Mouse (Mus musculus) midbrain, postnatal 0 days (tissue): ENCODE data around the gene Gab1. TPM values are rescaled to one million over a fixed set of nuclear protein-coding genes. Genes with fewer than 3 reads are reported as not detected.

Source experiments
- ATAC-seq: fragments of 200-750 bp; cut with Nextera tagmentation; 2 replicates; pipeline ENCODE4 v1.8.0; 2017; ENCODE audit warnings: moderate number of reproducible peaks, mild to moderate bottlenecking, moderate TSS enrichment, moderate library complexity; ENCODE audit not compliant: low FRiP score
- DNase-seq: peaks from one replicate; pipeline ENCODE4 v3.0.0-alpha.2; 2015; ENCODE audit warnings: low spot score
- H3K27ac ChIP-seq: fragments of 300-500 bp; sonication (generic); 2 replicates; pipeline ENCODE4 v1.5.1; 2014; ENCODE audit warnings: low read depth, mild to moderate bottlenecking, low read length, mixed read lengths
- H3K27me3 ChIP-seq: fragments of 300-500 bp; sonication (generic); 2 replicates; pipeline ENCODE4 v1.6.1; 2014; ENCODE audit warnings: low read length, control low read depth, mixed read lengths; ENCODE audit not compliant: insufficient read depth
- H3K36me3 ChIP-seq: fragments of 300-500 bp; sonication (generic); 2 replicates; pipeline ENCODE4 v1.6.1; 2014; ENCODE audit warnings: low read length, control low read depth, mixed read lengths; ENCODE audit not compliant: insufficient read depth
- H3K4me1 ChIP-seq: fragments of 300-500 bp; sonication (generic); 2 replicates; pipeline ENCODE4 v1.6.1; 2014; ENCODE audit warnings: mild to moderate bottlenecking, control low read depth, antibody characterized with exemption, low read length, mixed read lengths; ENCODE audit not compliant: insufficient read depth
- H3K4me2 ChIP-seq: fragments of 300-500 bp; sonication (generic); 2 replicates; pipeline ENCODE4 v1.6.1; 2014; ENCODE audit warnings: low read depth, mild to moderate bottlenecking, low read length, mixed read lengths; ENCODE audit not compliant: poor library complexity, severe bottlenecking
- H3K4me3 ChIP-seq: fragments of 300-500 bp; sonication (generic); 2 replicates; pipeline ENCODE4 v1.5.1; 2014; ENCODE audit warnings: low read depth, mild to moderate bottlenecking, low read length, moderate library complexity
- H3K9ac ChIP-seq: fragments of 300-500 bp; sonication (generic); replicated peaks from 2 replicates; pipeline ENCODE4 v1.6.1; 2014; ENCODE audit warnings: mild to moderate bottlenecking, low read length, moderate library complexity, mixed read lengths; ENCODE audit not compliant: poor library complexity, severe bottlenecking
- H3K9me3 ChIP-seq: fragments of 300-500 bp; sonication (generic); 2 replicates; pipeline ENCODE4 v1.6.1; 2016; ENCODE audit warnings: low read length, control low read depth
- CTCF ChIP-seq: IDR thresholded peaks from 2 replicates; pipeline ENCODE4 v1.5.1; 2016; ENCODE audit warnings: antibody characterized with exemption, mild to moderate bottlenecking
- WGBS: fragments of 180-500 bp; shearing (Covaris S2); extraction: QIAGEN DNeasy Blood & Tissue Kit; methylation state at CpG from one replicate; pipeline ENCODE4 v1.1.7; 2014; 5-methylcytosine and 5-hydroxymethylcytosine counted together
- polyA plus RNA-seq: library from polyadenylated mRNA; unstranded; fragments of >200 nt; fragmentation: Nextera tagmentation; extraction: Ambion mirVana; gene quantifications from 2 replicates; pipeline ENCODE4 v1.2.1, GENCODE M21; 2015
- total RNA-seq: library from RNA; depleted of rRNA; stranded (reverse); fragments of >200 nt; gene quantifications from 2 replicates; pipeline ENCODE4 v1.2.3, GENCODE M21; 2014

Gab1 gene
- total and polyA plus RNA-seq, 2 experiments from 2014 or later: 8.7 to 20.5 TPM

- no peak overlapping the region for H3K4me2 ChIP-seq
- H3K27me3 ChIP-seq: no peaks in the 10 kb centered on the region
- H3K4me1 ChIP-seq: peaks cover 6% of the 10 kb centered on the region; the same call in 1 of the 2 replicates
- no peak for TF ChIP-seq CTCF
- no peak for DNase-seq
- WGBS: 93% methylated on average over 5 of the region's 5 CpGs
- H3K4me3 ChIP-seq: no peak overlapping the region
- H3K9me3 ChIP-seq: no peaks in the 10 kb centered on the region
- no peak for ATAC-seq
- H3K9ac ChIP-seq: no peak overlapping the region
- H3K27ac ChIP-seq: no peak overlapping the region
- H3K36me3 ChIP-seq: no peaks in the 10 kb centered on the region
These were observed 48.3 kb downstream of the Gab1 start for GRCm38 (mm10) chr8:80831876-80832524.

- H3K9me3 ChIP-seq: no peaks in the 10 kb centered on the region
- no peaks in the 10 kb centered on the region for H3K27me3 ChIP-seq
- H3K4me2 ChIP-seq: no peak overlapping the region
- no peak overlapping the region for H3K9ac ChIP-seq
- no peak for TF ChIP-seq CTCF
- ATAC-seq (peak; percentile 63), DNase-seq (peak; percentile 54)
- H3K27ac ChIP-seq: peak overlapping the region; percentile 4
- peaks cover 6% of the 10 kb centered on the region; the same call in 1 of the 2 replicates for H3K4me1 ChIP-seq
- no peak overlapping the region for H3K4me3 ChIP-seq
- H3K36me3 ChIP-seq: no peaks in the 10 kb centered on the region
- 65% methylated on average over 11 of the region's 11 CpGs for WGBS
These were observed 49.4 kb downstream of the Gab1 start for GRCm38 (mm10) chr8:80830724-80831566.

GRCm38 (mm10) chr8:80830141-80830540 lies 50.2 kb downstream of the Gab1 start:
- no peak for TF ChIP-seq CTCF
- H3K4me1 ChIP-seq: peaks cover 6% of the 10 kb centered on the region; the same call in 1 of the 2 replicates
- H3K9me3 ChIP-seq: no peaks in the 10 kb centered on the region
- no peaks in the 10 kb centered on the region for H3K27me3 ChIP-seq
- H3K9ac ChIP-seq: no peak overlapping the region
- H3K27ac ChIP-seq: peak overlapping the region; percentile 21; the same call in 1 of the 2 replicates
- WGBS: 50% methylated on average over 7 of the region's 7 CpGs
- ATAC-seq: no peak
- H3K4me2 ChIP-seq: no peak overlapping the region
- no peak overlapping the region for H3K4me3 ChIP-seq
- no peak for DNase-seq
- no peaks in the 10 kb centered on the region for H3K36me3 ChIP-seq

- ATAC-seq (no peak), DNase-seq (peak; percentile 50)
- WGBS: 88% methylated on average over 7 of the region's 7 CpGs
- Histone ChIP-seq H3K4me1 (peaks cover 6% of the 10 kb centered on the region; the same call in 1 of the 2 replicates), H3K4me3 (no peak overlapping the region), H3K36me3 (no peaks in the 10 kb centered on the region), H3K9me3 (no peaks in the 10 kb centered on the region), H3K27me3 (no peaks in the 10 kb centered on the region), H3K4me2 (no peak overlapping the region), H3K27ac (no peak overlapping the region), H3K9ac (no peak overlapping the region)
- TF ChIP-seq CTCF: no peak
These were observed 53.3 kb downstream of the Gab1 start for GRCm38 (mm10) chr8:80826996-80827395.

GRCm38 (mm10) chr8:80825136-80825535 lies 55.2 kb downstream of the Gab1 start:
- Histone ChIP-seq H3K9ac (no peak overlapping the region), H3K27ac (no peak overlapping the region), H3K4me3 (no peak overlapping the region), H3K4me2 (no peak overlapping the region), H3K27me3 (no peaks in the 10 kb centered on the region), H3K36me3 (no peaks in the 10 kb centered on the region), H3K4me1 (0 out of 2 replicates have a peak, but pooled peaks cover 1% of the 10 kb centered on the region), H3K9me3 (no peaks in the 10 kb centered on the region)
- DNase-seq (no peak), ATAC-seq (0 out of 2 replicates have a peak, but pooled peaks have one; percentile 20)
- TF ChIP-seq CTCF: no peak
- WGBS: 64% methylated on average over 4 of the region's 4 CpGs

GRCm38 (mm10) chr8:80824426-80824825 lies 55.9 kb downstream of the Gab1 start:
- Histone ChIP-seq H3K27ac (no peak overlapping the region), H3K9ac (no peak overlapping the region), H3K4me2 (no peak overlapping the region), H3K27me3 (no peaks in the 10 kb centered on the region), H3K9me3 (no peaks in the 10 kb centered on the region), H3K36me3 (no peaks in the 10 kb centered on the region), H3K4me1 (no peaks in the 10 kb centered on the region), H3K4me3 (no peak overlapping the region)
- no peak for TF ChIP-seq CTCF
- ATAC-seq: no peak
- WGBS: 29% methylated on average over 5 of the region's 5 CpGs
- DNase-seq: no peak
